Mouse (Mus musculus) spleen, adult 18-20 months (tissue): ENCODE results near the gene Atl3.
A peak's percentile ranks its signal among the peaks of the same experiment; 100 is the strongest.

Source experiments
- DNase-seq, 2 experiments: peaks; one replicate each; pipeline ENCODE4 v3.0.0; 2022; ENCODE audit warnings: mixed read lengths in 2 of 2

The Atl3 gene

DNA sequence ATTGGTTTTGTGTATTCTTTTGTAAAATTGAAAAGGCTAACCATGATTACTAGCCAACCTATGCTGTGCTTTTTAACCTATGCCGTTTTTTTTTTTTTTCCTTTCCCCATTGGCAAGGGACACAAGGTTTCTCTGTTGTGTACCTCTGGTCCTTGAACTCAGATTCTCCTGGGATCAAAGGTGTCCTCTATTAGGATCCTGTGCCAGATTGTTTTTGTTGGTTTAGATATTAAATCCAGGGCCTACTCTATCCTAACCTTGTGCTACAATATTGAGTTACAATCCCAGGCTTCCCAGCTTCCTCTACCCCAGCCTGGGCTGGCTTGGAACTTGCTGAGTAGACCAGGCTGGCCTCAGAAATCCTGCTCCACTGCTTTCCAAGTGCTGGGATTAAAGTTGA lies 6.9 kb downstream of the Atl3 start:
- DNase-seq: no peak

DNA sequence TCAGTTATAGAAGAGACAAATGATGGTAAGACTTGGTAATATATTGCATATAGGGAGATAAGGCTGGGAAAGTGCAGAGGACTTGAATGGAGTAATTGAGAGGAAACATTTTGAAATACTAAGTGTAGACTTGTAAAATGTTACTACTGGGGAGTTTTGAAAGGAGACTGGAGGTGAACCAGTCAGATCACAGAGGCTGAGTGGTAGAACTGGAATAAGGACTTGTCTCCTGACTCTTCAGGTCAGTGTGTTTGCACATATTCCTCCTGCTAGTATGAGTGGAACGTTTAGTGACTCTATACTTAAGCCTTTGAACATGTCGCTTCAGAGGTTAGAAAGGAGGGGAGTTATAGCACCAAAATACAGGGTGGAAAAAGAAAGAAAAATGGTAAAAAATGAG lies 8.6 kb downstream of the Atl3 start:
- no peak for DNase-seq

GRCm38 (mm10) chr19:7506321-7506720 lies 12.5 kb downstream of the Atl3 start:
- DNase-seq: no peak

GRCm38 (mm10) chr19:7508026-7508425 lies 14.2 kb downstream of the Atl3 start:
- DNase-seq: peak in 1 of 2 experiments; percentile 26

GRCm38 (mm10) chr19:7516437-7516836 lies 22.6 kb downstream of the Atl3 start:
- no peak for DNase-seq

GRCm38 (mm10) chr19:7521619-7522018 lies 27.8 kb downstream of the Atl3 start:
- DNase-seq: no peak

- DNase-seq: no peak
These were observed 29.0 kb downstream of the Atl3 start for GRCm38 (mm10) chr19:7522856-7523255.

- peak in 1 of 2 experiments; percentile 33 for DNase-seq
These were observed 29.5 kb downstream of the Atl3 start for GRCm38 (mm10) chr19:7523292-7523691.

DNA sequence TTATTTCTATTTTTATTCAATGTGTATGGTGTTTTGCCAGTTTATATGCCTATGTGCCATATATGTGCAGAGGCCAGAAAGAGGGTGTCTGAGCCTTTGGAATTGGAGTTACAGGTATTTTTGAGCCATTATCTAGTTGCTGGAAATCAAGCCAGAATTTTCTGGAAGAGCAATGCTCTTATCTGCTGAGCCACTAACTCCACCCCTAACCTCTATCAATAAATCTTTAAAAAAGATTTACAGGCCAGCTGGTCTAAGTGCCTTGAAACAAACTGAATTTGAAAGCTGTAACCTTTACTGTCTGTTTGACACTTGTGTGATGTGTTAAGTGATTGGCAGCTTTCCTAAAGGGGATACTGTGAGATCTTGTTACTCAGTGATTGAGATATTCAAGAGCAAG lies 29.9 kb downstream of the Atl3 start:
- DNase-seq: no peak

DNA sequence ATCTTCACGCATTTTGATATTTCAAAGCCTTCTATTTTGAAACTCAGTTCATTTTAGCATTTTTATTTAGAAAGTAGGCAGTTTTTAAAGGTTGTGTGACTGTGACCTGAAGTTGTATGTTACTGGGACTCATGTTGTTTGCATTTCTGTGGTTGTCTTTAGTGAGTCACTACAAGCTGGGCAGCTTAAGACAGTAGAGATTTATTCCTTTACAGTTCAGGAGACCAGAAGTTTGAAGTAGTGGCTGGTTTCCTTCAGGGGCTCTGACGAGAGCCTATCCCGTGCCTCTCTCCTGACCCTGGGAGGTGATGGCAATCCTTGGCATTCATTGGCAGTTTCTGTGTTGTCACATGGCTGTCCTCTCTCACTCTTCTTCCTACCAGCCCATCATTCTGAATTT lies 31.0 kb downstream of the Atl3 start:
- no peak for DNase-seq

DNA sequence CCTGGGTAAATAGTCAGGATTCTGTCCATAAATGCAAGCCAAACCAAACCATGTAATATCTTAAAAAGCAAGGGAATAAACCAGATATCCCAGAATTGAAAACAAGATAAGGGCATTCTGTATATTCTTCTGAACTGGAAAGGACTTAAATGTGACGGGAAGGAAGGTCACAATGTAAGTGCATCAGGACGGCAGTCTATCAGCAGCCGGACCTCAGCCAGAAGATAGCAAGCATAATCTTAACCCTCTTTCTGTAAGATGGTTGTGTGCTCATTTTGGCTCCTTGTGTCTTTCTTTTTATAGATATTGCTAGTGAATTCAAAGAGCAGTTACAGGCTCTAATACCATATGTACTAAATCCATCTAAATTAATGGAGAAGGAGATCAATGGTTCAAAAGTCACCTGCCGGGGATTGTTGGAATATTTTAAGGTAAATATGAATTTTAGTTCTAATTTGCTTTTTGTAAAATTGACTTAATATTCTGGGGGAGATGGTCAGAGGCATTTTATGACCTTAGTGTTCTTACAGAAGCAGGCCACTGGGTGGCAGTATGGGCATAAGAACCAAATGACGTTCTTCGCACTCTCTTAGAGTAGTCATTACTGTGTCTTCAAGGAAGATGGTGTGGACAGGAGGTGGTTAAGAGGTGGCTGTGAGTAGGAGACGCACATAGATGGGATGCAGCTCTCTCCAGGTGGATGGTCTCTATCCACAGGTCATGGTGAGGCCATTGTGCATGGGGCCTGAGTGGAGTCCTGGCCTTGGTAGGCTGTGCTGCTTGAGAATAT lies 35.0 kb downstream of the Atl3 start:
- peak; percentile 23 to 62 for DNase-seq

DNA sequence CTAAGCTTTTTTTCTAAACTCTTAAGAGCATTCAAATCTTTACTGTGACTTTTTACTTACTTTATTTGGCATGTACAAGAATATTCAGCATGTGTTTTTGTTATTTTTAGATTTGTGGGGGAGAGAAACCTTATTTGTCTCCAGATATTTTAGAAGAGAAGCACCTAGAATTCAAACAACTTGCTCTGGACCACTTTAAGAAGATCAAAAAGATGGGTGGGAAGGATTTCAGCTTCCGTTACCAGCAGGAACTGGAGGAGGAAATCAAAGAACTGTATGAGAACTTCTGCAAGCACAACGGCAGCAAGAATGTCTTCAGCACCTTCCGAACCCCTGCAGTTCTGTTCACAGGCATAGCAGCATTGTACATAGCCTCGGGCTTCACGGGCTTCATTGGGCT lies 38.1 kb downstream of the Atl3 start:
- no peak for DNase-seq

- no peak for DNase-seq
These were observed 40.1 kb downstream of the Atl3 start for GRCm38 (mm10) chr19:7533891-7534290.

GRCm38 (mm10) chr19:7548924-7549323 lies 55.1 kb downstream of the Atl3 start:
- DNase-seq: no peak

- no peak for DNase-seq
These were observed 57.9 kb downstream of the Atl3 start for GRCm38 (mm10) chr19:7551550-7552300.

DNA sequence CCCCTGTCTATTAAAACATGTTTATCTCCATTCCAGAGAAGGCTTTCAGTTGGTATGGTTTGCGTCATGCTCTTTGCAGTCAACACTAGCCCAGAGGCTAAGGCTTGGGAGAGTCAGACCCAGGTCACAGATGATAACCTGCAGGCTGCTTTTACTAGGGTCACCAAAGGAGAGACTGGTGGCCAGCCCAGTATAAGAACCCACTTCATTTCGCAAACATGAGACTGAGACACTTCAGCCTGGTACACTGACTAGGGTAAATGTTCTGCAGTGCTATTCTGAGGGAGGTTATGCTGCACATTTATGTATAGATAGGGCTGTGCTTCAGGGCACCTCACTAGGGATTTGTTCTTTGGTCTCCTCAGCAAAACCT lies 58.4 kb downstream of the Atl3 start:
- DNase-seq: no peak

GRCm38 (mm10) chr19:7553441-7553840 lies 59.6 kb downstream of the Atl3 start:
- no peak for DNase-seq

GRCm38 (mm10) chr19:7554881-7555280 lies 61.0 kb downstream of the Atl3 start:
- DNase-seq: no peak

DNA sequence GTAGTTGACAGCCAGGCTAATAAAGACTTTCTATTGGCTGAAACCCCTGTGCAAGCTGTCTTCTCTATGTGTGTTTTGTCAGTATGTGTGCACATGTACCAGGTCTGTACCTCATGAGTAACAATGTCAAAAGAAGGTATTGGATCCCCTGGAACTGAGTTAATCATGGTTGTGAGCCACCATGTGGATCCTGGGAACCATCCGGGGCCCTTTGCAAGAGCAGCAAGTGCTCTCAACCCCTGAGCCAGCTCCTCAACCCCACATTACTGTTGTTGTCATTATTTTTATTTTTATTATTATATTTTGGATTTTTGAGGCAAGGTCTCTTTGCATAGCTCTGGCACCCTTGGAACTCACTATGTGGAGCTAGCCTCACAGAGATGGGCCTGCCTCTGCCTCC lies 62.8 kb downstream of the Atl3 start:
- no peak for DNase-seq

DNA sequence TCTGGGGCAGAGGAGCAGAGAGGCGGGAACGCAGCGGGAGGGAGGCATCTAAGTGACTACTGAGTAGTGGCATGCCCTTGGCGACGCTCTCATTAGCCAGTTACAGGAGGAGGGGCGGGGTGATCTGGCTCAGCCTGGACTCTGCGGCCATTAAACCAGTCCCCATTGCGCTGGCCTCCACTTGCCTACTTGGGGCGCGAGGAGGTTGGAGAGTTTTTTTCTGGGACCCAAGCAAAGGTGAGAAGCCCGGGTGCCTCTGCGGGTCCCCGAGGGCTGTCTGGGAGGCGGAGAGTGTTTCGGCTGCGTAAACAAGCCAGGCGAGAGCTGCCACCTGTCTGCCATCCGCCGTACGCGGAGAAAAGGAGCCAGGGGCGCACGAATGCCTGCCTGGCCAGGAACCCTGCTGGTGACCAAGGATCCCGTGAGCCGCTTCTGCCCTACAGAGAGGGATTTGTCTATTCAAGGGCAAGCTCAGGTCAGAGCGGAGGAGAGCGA lies 63.5 kb downstream of the Atl3 start, which contains the start of gene Pla2g16:
TSS of gene Pla2g16 (plus strand) at position 132 of the 495 bp plus-strand sequence.
- peak; percentile 39 to 62 for DNase-seq

DNA sequence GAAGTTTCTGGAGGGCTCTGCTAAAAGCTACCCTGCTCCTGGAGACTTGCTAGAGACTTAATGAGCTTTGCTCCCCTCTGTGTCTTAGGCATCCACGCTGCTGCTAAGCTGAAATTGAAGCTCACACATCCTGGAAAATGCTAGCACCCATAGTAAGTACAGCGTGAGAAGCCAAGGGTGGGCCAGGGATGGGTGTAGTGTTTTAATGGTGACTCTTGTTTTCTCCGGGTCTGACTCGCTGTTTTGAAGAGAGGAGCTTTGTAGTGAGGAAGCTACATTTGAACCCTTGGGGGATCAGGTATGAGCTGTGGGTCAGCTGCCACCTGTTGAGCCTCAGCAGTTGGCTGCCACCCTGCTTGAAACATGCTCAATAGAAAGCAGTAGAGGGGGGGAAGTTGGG lies 64.0 kb downstream of the Atl3 start:
- peak in 1 of 2 experiments; percentile 16 for DNase-seq

DNA sequence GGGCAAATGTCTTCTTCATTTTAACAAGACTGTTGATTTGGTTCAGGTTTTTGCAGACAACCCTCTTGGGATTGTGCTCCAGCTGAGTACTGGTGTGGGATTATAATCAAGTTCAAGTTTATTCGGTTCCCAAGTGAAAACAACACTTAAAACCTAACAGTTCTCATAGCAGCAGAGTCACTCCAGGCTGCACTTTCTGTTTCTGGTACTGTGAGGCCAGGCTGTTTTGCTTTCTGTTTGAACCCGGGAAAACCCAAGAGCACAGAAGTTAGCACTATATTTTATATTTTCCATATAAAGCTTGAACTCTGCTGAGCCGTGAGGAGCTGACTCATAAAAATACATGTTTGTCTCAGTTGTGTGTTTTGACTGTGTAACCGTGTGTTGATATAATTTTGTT lies 64.8 kb downstream of the Atl3 start:
- DNase-seq: no peak

- DNase-seq: no peak
These were observed 66.1 kb downstream of the Atl3 start for GRCm38 (mm10) chr19:7559986-7560385.

DNA sequence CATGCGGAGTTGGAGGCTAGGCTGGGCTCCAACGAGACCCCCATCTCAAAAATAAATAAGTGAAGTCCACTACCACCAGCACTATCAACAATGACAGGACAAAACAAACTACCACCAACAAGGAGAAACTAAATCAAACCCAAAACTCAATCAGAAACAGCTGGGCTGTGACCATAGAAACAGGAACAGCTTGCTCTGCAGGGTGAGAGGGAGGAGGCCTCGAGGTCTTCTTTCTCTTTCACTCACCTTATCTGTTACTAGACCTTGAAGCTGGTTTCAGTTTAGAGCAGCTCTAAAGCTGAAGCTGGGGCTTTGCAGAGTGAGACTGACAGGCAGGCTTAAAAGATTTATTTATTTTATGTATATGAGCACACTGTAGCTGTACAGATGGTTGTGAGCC lies 67.6 kb downstream of the Atl3 start:
- no peak for DNase-seq
